Mouse (Mus musculus): Measurements from ENCODE around the gene Spp1.

GRCm38 (mm10) chr5:104423861-104424260 lies 11.1 kb upstream of the Spp1 start:
- TF ChIP-seq CTCF (IDR thresholded peaks at IDR 0.05; ENCODE audit: extremely low read depth, insufficient read depth, low read length) (no peak), POLR2A (IDR thresholded peaks at IDR 0.05; ENCODE audit: extremely low read depth, insufficient read depth, low read length) (no peak)

Data from cortical plate, adult 2 months (tissue).